Mouse (Mus musculus) heart, adult 2 months (tissue): Measurements from ENCODE around the gene Chrm4. TPM values are rescaled to one million over a fixed set of nuclear protein-coding genes. Genes with fewer than 3 reads are reported as not detected.

Experiments
- DNase-seq, 2 experiments: peaks; one replicate each; pipeline ENCODE4 v3.0.0; 2021
- H3K27ac ChIP-seq: fragments of 200-600 bp; 2 replicates; pipeline ENCODE4 v1.8.1; 2022
- H3K27me3 ChIP-seq: fragments of 200-500 bp; 2 replicates; pipeline ENCODE4 v1.6.1; 2012; ENCODE audit warnings: mild to moderate bottlenecking, low read length, inconsistent platforms, mixed read lengths; ENCODE audit not compliant: control insufficient read depth, insufficient read depth
- H3K36me3 ChIP-seq: fragments of 200-500 bp; 2 replicates; pipeline ENCODE4 v1.6.1; 2012; ENCODE audit warnings: low read length, inconsistent platforms; ENCODE audit not compliant: control insufficient read depth, insufficient read depth
- H3K4me1 ChIP-seq: fragments of 200-500 bp; 2 replicates; pipeline ENCODE4 v1.6.1; 2011; ENCODE audit warnings: low read length; ENCODE audit not compliant: control insufficient read depth, insufficient read depth
- H3K4me3 ChIP-seq: fragments of 200-600 bp; 2 replicates; pipeline ENCODE4 v1.8.1; 2022
- H3K79me2 ChIP-seq: fragments of 200-500 bp; replicated peaks from 2 replicates; pipeline ENCODE4 v1.6.1; 2012; ENCODE audit warnings: mild to moderate bottlenecking, inconsistent platforms, low read length, moderate library complexity, mixed read lengths; ENCODE audit not compliant: control insufficient read depth, insufficient read depth
- H3K9ac ChIP-seq: fragments of 200-500 bp; 2 replicates; pipeline ENCODE4 v1.6.1; 2012; ENCODE audit warnings: low read depth, mild to moderate bottlenecking, control low read depth, inconsistent platforms, low read length, mixed read lengths
- CTCF ChIP-seq: fragments of 200-600 bp; IDR thresholded peaks from 2 replicates; pipeline ENCODE4 v1.8.1; 2022; ENCODE audit warnings: antibody characterized with exemption, mild to moderate bottlenecking, moderate library complexity
- EP300 ChIP-seq: fragments of 200-500 bp; IDR thresholded peaks from 2 replicates; pipeline ENCODE4 v1.6.1; 2011; ENCODE audit warnings: low read depth, low read length, control low read depth; ENCODE audit not compliant: insufficient read depth
- POLR2A ChIP-seq: fragments of 200-500 bp; IDR thresholded peaks from 2 replicates; pipeline ENCODE4 v1.6.1; 2011; ENCODE audit warnings: mild to moderate bottlenecking, low read depth, low read length, control low read depth; ENCODE audit not compliant: insufficient read depth
- whole genome bisulfite sequencing: fragments of 180-500 bp; shearing (Covaris S2); methylation state at CpG from one replicate; pipeline ENCODE4 v1.1.7; 2018; 5-methylcytosine and 5-hydroxymethylcytosine counted together
- intact Hi-C: fragments of 180-260 bp; cut with DNase I; formaldehyde crosslinking; loops from one replicate; pipeline ENCODE4 v1.15.1; 2025
- polyA plus RNA-seq: library from polyadenylated mRNA; depleted of rRNA; stranded (reverse); fragments of >200 nt; gene quantifications from 2 replicates; pipeline ENCODE4 v1.2.3, GENCODE M21; 2012
- total RNA-seq, 2 experiments: library from RNA; stranded (reverse); gene quantifications; 2 replicates each; pipeline ENCODE4 v1.2.3; 2021

Gene Chrm4
- total and polyA plus RNA-seq, 3 experiments = 0.14 TPM; not detected in 2

GRCm38 (mm10) chr2:91934016-91934415 is 7.0 kb downstream of the Chrm4 start:
- Histone ChIP-seq H3K4me3 (no peak overlapping the region), H3K27me3 (no peaks in the 10 kb centered on the region), H3K27ac (no peak overlapping the region), H3K4me1 (no peaks in the 10 kb centered on the region), H3K9ac (no peak overlapping the region), H3K36me3 (no peaks in the 10 kb centered on the region), H3K79me2 (no peaks in the 10 kb centered on the region)
- peak in 1 of 2 experiments; percentile 16 for DNase-seq
- 51% methylated on average over 8 of the region's 8 CpGs for WGBS
- TF ChIP-seq EP300 (no peak), POLR2A (no peak), CTCF (no peak)
- intact Hi-C loops = no loop called here

GRCm38 (mm10) chr2:91934826-91935525 is 7.9 kb downstream of the Chrm4 start:
- no peak overlapping the region for H3K27ac ChIP-seq
- H3K79me2 ChIP-seq = no peaks in the 10 kb centered on the region
- WGBS = 69% methylated on average over 9 of the region's 9 CpGs
- H3K36me3 ChIP-seq = no peaks in the 10 kb centered on the region
- TF ChIP-seq EP300 = no peak
- no peak for TF ChIP-seq CTCF
- no peak for TF ChIP-seq POLR2A
- no peak overlapping the region for H3K4me3 ChIP-seq
- no peaks in the 10 kb centered on the region for H3K4me1 ChIP-seq
- no peaks in the 10 kb centered on the region for H3K27me3 ChIP-seq
- intact Hi-C loops = no loop called here
- DNase-seq = peak in 1 of 2 experiments; percentile 12
- H3K9ac ChIP-seq = no peak overlapping the region

- no peak for DNase-seq
- intact Hi-C loops = no loop called here
- Histone ChIP-seq H3K79me2 (no peaks in the 10 kb centered on the region), H3K27me3 (no peaks in the 10 kb centered on the region), H3K36me3 (no peaks in the 10 kb centered on the region), H3K9ac (no peak overlapping the region), H3K4me3 (no peak overlapping the region), H3K4me1 (no peaks in the 10 kb centered on the region), H3K27ac (no peak overlapping the region)
- WGBS = 87% methylated on average over 7 of the region's 7 CpGs
- TF ChIP-seq EP300 = no peak
- no peak for TF ChIP-seq POLR2A
- TF ChIP-seq CTCF = no peak
Observed at GRCm38 (mm10) chr2:91936154-91936553, 9.1 kb downstream of the Chrm4 start.

GRCm38 (mm10) chr2:91939303-91939935 is 12.4 kb downstream of the Chrm4 start:
- peaks cover 2% of the 10 kb centered on the region for H3K4me1 ChIP-seq
- no peaks in the 10 kb centered on the region for H3K36me3 ChIP-seq
- H3K27ac ChIP-seq = no peak overlapping the region
- intact Hi-C loops = no loop called here
- no peak overlapping the region for H3K9ac ChIP-seq
- 89% methylated on average over 15 of the region's 15 CpGs for WGBS
- no peak for TF ChIP-seq EP300
- TF ChIP-seq CTCF = no peak
- TF ChIP-seq POLR2A = no peak
- no peak for DNase-seq
- H3K27me3 ChIP-seq = no peaks in the 10 kb centered on the region
- H3K4me3 ChIP-seq = no peak overlapping the region
- H3K79me2 ChIP-seq = peaks cover 2% of the 10 kb centered on the region; the same call in 1 of the 2 replicates

- intact Hi-C loops = no loop called here
Observed at GRCm38 (mm10) chr2:91942356-91942755, 15.3 kb downstream of the Chrm4 start.

More at GRCm38 (mm10) chr2:91942356-91942755, 15.3 kb downstream of the Chrm4 start:
- Histone ChIP-seq H3K27ac (no peak overlapping the region), H3K9ac (no peak overlapping the region), H3K4me1 (peaks cover 7% of the 10 kb centered on the region), H3K4me3 (no peak overlapping the region), H3K79me2 (peaks cover 8% of the 10 kb centered on the region), H3K27me3 (no peaks in the 10 kb centered on the region), H3K36me3 (no peaks in the 10 kb centered on the region)
- DNase-seq = no peak
- TF ChIP-seq POLR2A (no peak), CTCF (peak; percentile 47), EP300 (no peak)
- WGBS = 55% methylated on average over 6 of the region's 6 CpGs
